Mouse (Mus musculus) lung, adult 2 months (tissue): ENCODE measurements around the gene Dhrs13. TPM values are rescaled to one million over a fixed set of nuclear protein-coding genes. Genes with fewer than 3 reads are reported as not detected.

Experiments used
- DNase-seq: peaks from one replicate; pipeline ENCODE4 v3.0.0; 2022
- H3K4me1 ChIP-seq: fragments of 200-500 bp; 2 replicates; pipeline ENCODE4 v1.6.1; 2011; ENCODE audit warnings: low read length; ENCODE audit not compliant: control insufficient read depth, insufficient read depth
- H3K4me3 ChIP-seq: fragments of 200-500 bp; replicated peaks from 2 replicates; pipeline ENCODE3; 2011; ENCODE audit warnings: low read depth, mild to moderate bottlenecking, control low read depth, low read length; ENCODE audit errors: extremely low read depth
- CTCF ChIP-seq: fragments of 200-500 bp; IDR thresholded peaks from 2 replicates; pipeline ENCODE4 v1.5.1; 2011; ENCODE audit warnings: mild to moderate bottlenecking, low read length, control low read depth; ENCODE audit not compliant: insufficient read depth
- POLR2A ChIP-seq: fragments of 200-500 bp; IDR thresholded peaks from 2 replicates; pipeline ENCODE4 v1.6.1; 2011; ENCODE audit warnings: low read depth, mild to moderate bottlenecking, control low read depth, low read length, borderline replicate concordance; ENCODE audit errors: extremely low read depth
- WGBS: fragments of 180-500 bp; shearing (Covaris S2); methylation state at CpG from one replicate; pipeline ENCODE4 v1.1.7; 2018; 5-methylcytosine and 5-hydroxymethylcytosine counted together
- polyA plus RNA-seq: library from polyadenylated mRNA; depleted of rRNA; stranded (reverse); fragments of >200 nt; gene quantifications from 2 replicates; pipeline ENCODE4 v1.2.3, GENCODE M21; 2012

The Dhrs13 gene
- polyA plus RNA-seq, 1 experiment, result 7.9 TPM

DNA sequence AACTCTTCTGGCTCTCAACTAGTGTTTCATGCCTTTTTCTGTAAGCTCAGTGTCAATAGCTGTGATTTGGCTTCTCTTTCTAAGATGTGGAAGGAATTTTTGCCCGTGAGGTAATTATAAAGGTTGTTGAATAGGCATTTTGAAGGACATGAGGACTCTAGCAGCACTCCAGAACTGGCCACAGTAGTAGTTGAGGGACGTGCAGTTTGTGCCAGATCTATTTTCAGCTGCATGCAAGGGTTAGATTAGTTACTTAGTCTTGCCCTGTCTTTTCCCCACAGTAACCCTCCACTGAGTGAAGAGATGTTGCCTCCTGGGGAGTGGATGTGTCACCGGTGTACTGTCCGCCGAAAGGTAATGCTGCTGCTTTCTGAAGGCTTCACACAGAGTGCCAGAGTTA lies 25.6 kb upstream of the Dhrs13 start:
- WGBS, result 73% methylated on average over 5 of the region's 5 CpGs
- TF ChIP-seq CTCF (no peak), POLR2A (no peak)
- Histone ChIP-seq H3K4me1 (peaks cover 4% of the 10 kb centered on the region; the same call in 1 of the 2 replicates), H3K4me3 (no peak overlapping the region)
- DNase-seq, result no peak

DNA sequence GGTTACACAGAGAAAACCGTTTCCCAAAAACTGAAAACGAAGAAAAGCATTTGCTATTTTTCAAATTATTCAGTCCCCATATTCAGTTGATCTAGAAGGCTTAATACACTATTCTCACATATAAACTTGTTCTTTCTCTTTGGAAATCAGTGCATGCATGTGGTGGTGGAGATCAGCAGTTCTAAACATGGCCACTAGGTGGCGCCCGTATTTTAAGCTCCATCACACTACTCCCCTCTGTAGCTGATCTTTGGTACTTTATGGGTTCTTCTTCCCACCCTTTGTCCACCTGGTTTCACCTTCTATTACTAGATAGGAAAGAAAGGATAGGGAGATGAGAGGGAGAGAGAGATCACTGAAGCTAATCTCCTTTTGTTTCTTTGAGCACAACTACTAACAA lies 12.4 kb upstream of the Dhrs13 start:
- H3K4me1 ChIP-seq, result no peaks in the 10 kb centered on the region
- H3K4me3 ChIP-seq, result no peak overlapping the region
- peak; percentile 66 for DNase-seq
- TF ChIP-seq CTCF, result peak; percentile 61
- TF ChIP-seq POLR2A, result no peak
- 18% methylated on average over 4 of the region's 4 CpGs for WGBS

DNA sequence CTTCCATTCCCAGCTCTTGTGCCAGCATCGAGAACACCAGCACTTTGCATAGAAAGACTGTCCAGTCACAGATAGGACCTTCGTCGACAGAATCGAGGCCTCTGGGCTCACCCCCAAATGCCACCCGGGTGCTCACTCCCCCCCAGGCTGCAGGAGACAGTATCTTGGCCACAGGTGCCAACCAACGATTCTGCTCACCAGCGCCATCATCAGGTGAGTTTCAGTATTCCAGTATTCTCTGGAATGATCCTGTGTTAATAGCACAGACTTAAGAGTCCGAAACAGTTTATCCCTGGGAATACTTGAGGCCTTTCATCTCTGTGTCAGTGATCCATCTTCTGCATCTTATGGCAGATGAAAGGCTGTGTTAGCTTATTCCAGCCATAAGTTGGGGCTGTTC lies 8.5 kb upstream of the Dhrs13 start:
- Histone ChIP-seq H3K4me3 (no peak overlapping the region), H3K4me1 (no peaks in the 10 kb centered on the region)
- WGBS, result 82% methylated on average over 8 of the region's 8 CpGs
- TF ChIP-seq CTCF (peak; percentile 13; the same call in 1 of the 2 replicates), POLR2A (no peak)
- DNase-seq, result no peak

DNA sequence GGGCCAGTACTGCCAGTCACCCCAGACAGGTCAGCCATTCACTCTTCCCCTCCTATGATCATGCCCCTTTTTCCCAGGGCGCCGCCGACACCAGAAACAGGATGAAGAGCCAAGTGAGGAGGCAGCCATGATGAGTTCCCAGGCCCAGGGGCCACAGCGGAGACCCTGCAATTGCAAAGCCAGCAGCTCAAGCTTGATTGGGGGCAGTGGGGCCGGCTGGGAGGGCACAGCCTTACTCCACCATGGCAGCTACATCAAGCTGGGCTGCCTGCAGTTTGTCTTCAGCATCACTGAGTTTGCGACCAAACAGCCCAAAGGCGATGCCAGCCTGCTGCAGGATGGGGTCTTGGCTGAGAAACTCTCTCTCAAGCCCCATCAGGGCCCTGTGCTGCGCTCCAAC lies 2.8 kb upstream of the Dhrs13 start:
- peaks cover 13% of the 10 kb centered on the region for H3K4me1 ChIP-seq
- no peak for DNase-seq
- no peak for TF ChIP-seq CTCF
- TF ChIP-seq POLR2A, result no peak
- H3K4me3 ChIP-seq, result no peak overlapping the region
- 90% methylated on average over 8 of the region's 8 CpGs for whole genome bisulfite sequencing

DNA sequence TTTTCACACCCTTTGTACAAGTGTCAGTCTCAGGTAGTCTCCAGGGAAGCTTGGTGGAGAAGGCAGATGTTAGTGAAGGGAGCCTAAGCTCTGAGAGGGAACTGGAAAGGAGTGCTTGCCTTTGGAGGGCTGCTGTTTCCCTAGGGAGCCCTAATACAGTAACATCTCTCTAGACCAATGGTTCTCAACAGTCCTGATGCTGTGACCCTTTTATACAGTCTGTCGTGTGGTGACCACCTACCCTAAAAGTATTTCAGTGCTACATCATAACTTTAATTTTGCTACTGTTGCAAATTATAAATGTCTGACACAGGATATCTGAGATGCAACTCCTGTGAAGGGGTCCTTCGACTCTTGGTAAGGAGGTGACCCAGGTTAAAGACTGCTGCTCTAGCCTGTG lies 1.5 kb upstream of the Dhrs13 start:
- TF ChIP-seq CTCF (no peak), POLR2A (no peak)
- WGBS, result 41% methylated on average over 2 of the region's 2 CpGs
- H3K4me3 ChIP-seq, result no peak overlapping the region
- DNase-seq, result no peak
- peaks cover 13% of the 10 kb centered on the region for H3K4me1 ChIP-seq

DNA sequence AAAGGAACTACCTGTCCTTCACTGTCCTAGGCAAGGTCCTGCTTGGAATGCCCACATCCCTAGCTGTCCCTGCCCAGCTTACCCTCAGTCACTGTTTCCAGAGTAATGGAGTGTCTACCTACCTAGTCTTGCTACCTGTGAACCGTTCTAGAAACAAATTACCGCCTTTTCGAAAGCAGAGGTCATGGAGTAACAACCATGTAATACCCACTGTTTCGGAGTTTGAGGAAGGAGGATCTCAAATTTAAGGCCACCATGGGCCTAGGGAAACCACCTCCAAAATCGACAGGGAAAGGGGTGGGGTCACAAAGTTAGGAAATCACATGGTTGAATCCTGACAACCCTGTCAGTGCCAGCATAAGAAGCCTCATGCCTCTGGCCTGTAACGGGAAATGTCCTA lies 691 bp upstream of the Dhrs13 start:
- H3K4me3 ChIP-seq, result no peak overlapping the region
- H3K4me1 ChIP-seq, result peaks cover 16% of the 10 kb centered on the region
- TF ChIP-seq POLR2A (no peak), CTCF (no peak)
- DNase-seq, result no peak
- 47% methylated on average over 6 of the region's 6 CpGs for WGBS

DNA sequence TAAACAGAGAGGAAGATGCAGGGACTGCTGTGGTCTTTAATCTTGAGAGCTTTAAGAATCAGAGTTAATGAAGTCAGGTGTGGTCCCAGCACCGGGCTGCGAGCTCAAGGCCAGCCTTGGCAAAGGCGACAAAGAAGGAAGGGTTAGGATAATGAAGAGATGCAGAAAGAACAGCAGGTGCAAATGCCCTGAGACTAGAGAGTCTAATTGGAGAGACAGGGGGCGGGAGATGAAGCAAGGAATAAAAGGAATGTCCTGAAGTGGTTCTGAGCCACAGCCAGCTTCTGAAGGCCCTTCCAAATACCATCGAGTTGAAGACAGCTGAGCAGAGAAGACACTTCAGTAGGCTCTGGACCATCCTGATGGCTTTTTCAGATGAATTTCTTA lies 722 bp downstream of the Dhrs13 start:
- peak overlapping the region; percentile 60 for H3K4me3 ChIP-seq
- 10% methylated on average over 5 of the region's 5 CpGs for WGBS
- TF ChIP-seq POLR2A, result no peak
- TF ChIP-seq CTCF, result no peak
- no peak for DNase-seq
- H3K4me1 ChIP-seq, result peaks cover 16% of the 10 kb centered on the region

DNA sequence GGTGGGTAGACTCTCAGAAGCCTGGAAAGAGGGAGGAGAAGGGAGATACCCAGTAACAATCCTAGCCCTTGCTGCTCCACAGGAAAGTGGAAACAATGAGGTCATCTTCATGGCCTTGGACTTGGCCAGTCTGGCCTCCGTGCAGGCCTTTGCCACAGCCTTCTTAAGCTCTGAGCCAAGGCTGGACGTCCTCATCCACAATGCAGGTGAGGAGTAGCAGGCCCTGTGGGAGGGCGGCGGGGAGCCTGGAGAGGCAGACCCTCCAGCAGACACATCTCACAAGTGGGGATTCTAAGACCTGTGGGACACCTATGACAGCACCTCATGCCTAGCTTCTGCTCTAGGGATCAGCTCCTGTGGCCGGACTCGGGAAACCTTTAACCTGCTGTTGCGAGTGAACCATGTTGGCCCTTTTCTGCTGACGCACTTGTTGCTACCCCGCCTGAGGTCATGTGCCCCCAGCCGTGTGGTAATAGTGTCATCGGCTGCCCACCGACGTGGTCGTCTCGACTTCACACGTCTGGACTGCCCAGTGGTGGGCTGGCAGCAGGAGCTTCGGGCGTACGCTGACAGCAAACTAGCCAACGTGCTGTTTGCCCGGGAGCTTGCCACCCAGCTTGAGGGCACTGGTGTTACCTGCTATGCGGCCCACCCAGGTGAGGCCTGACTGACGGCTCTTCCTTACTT lies 2.0 kb downstream of the Dhrs13 start:
- Histone ChIP-seq H3K4me3 (no peak overlapping the region), H3K4me1 (peaks cover 16% of the 10 kb centered on the region)
- TF ChIP-seq POLR2A (no peak), CTCF (no peak)
- WGBS, result 92% methylated on average over 23 of the region's 23 CpGs
- no peak for DNase-seq

DNA sequence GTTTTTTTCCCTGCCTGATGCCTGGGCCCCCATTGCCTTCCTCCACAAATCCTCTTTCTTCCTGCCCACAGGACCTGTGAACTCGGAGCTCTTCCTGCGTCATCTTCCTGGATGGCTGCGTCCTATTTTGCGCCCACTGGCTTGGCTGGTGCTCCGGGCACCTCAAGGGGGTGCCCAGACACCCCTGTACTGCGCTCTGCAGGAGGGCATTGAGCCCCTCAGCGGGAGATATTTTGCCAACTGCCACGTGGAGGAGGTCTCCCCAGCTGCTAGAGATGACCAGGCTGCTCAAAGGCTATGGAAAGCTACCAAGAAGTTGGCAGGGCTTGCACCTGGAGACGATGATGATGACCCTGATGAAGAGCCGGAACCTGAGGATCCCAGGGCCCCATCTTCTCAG lies 4.7 kb downstream of the Dhrs13 start:
- WGBS, result 78% methylated on average over 10 of the region's 10 CpGs
- TF ChIP-seq CTCF, result no peak
- no peak for TF ChIP-seq POLR2A

More for the DNA sequence above, 4.7 kb downstream of the Dhrs13 start:
- DNase-seq, result no peak
- H3K4me1 ChIP-seq, result peaks cover 9% of the 10 kb centered on the region
- H3K4me3 ChIP-seq, result no peak overlapping the region
